Mouse (Mus musculus): ENCODE data around the gene Parp3.

The Parp3 gene

DNA sequence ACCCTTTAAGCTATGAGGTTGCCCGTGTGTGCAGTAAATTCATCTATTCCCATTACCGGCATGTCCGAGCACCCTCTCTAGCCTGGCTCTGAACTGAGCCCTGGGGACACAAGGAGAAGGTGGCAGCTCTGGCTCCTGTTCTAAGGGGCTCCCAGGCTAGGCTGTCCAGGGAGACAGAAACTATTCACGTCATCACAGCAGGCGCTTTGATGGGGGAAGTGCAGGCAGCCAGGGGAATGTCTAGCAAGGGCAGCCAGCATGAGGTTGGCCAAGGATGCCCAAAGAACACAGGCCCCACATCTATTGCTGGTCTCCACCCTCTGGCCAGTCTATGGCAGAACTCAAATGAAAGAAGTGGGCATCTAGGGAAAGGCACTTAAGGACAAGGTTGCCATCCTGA is 18.8 kb downstream of the Parp3 start:
- DNase-seq (ENCODE audit: inconsistent age in 2 of 2, low spot score in 1 of 2): no peak

DNA sequence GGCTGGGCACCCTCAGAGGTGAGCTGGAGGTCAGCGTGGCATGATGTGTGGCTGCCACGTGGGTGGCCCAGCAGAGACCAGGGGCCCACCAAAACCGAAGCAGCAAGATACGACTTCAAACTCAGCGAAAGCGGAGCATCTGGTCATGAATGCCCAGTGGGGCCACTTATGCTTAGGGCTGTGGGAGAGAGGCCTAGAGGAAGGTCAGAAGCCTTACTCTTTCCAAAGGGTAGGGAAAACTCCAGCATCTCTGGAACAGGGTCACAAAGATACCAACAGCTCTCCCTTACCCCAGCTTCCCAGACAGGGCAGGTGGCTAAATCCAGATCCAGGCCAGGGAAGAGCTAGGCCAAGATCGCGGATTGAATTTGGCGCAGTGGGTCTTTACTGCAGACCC is 19.6 kb downstream of the Parp3 start:
- no peak for DNase-seq (ENCODE audit: inconsistent age in 2 of 2, low spot score in 1 of 2)

DNA sequence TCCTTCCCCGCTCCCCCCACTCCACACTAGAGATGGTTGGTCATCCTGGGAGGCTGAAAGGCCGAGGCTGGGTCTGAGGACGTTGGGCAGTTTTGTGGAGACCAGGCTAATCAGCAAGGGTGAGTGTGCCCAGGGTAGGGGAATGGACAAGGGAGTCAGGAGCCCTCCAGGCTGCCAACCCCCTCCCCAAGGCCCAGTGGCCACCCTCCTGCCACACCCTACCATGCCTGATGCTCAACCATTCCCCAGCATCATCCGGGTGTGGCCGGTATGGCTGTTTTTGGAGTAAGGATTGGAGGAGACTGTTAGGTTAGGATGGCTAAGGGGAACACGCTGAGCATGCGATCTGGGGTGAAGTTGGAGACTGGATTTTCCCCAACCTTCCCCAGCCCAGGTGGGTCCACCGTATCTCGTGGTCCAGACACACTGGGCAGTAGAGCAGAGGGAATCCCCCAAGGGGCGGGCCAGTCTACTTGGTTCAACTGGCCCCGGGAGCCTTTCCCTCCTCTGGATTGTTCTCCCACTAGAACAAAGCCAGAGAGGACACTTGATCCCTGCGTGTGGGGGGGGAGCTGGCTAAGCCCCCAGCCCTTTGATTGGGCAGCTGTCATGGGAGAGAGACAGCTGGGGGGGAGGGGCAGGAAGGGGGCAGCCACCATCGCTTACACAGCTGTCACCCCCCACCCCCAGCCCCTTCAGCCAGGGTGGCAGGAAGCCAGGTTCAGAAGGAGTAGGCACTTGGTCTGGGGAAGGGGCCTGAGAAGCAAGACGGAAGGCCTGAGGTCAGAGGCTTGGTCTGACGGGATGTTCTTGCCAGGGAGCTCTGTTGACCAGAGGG is 20.2 kb downstream of the Parp3 start:
- DNase-seq (ENCODE audit: inconsistent age in 2 of 2, low spot score in 1 of 2): no peak

GRCm38 (mm10) chr9:106454888-106455681 is 21.7 kb downstream of the Parp3 start:
- no peak for DNase-seq (ENCODE audit: inconsistent age in 2 of 2, low spot score in 1 of 2)

DNA sequence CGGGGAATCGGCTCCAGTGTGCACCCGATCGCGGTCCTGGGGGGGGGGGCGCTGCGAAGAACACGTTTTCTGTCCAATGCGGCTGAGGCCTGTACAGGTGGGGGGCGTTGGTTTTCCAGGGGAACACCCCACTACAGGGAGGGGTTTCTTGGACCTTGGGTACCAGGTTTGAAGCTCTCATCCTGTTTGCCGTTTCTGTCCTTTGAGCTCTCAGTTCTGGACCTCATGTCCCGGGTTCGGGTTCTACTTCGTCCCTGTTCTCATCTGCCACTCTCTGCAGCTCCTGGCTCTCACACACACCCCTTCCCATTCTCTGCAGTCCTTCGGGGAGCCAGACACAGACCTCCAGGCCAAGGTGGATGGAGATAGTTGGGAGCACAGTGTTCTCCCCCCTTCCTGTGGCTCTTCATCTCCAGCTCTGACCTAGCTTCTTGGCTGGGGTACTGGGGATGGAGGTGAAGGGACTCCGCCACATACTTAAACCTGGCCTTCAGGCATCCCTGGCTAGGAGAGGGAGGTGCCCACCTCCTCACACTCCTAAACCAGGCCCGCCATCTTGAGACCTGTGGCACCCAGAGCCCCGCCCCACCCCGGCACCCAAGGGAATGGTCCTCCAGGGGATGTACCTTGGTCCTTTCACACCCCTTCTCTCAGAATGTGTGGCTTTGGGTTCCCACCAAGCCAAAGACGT is 22.5 kb downstream of the Parp3 start:
- DNase-seq (ENCODE audit: inconsistent age in 2 of 2, low spot score in 1 of 2): peak in 1 of 2 experiments; percentile 64

DNA sequence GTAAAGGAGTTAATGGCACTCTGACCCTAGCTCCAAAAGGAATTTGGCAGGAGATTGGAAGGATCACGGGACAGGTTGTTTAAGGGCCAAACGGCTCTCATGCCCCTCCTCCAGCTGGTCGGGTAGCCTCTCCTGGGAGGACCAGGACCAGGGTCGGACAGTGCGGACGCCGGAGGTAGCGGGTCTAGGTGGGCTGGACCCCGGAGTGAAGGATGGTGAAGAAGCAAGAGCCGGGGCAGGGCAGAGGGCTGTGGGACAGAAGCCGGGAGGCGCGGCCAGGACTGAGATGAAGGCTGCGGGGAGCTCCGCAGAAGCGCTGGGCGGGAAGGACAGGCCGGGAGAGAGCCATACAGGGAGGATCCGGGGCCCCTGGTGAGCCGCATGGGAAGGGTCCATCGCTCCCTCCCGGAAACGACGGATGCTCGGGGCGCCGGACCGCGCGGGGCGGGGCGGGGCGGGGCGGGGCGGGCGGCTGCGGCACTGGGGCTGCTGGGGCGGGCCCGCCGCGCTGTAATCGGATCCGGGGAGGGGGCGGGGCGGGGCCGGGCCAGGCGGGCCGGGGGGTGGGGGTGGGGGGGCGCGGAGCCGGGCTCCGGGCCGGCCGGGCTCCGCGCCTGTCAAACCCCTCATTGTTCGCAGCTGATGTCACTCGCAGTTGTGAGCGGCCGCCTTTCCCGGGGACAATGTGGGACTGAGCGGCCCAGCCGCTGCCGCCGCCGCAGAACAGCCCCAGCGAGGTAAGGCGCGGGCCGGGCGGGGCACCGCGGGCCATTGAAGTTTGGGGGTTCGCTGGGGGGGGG is 23.3 kb downstream of the Parp3 start, which contains the start of gene Pcbp4:
Gene Pcbp4, plus strand, starts transcription at position 21 of the 800 bp plus-strand sequence.
- peak; percentile 72 to 89 for DNase-seq (ENCODE audit: inconsistent age in 2 of 2, low spot score in 1 of 2)

DNA sequence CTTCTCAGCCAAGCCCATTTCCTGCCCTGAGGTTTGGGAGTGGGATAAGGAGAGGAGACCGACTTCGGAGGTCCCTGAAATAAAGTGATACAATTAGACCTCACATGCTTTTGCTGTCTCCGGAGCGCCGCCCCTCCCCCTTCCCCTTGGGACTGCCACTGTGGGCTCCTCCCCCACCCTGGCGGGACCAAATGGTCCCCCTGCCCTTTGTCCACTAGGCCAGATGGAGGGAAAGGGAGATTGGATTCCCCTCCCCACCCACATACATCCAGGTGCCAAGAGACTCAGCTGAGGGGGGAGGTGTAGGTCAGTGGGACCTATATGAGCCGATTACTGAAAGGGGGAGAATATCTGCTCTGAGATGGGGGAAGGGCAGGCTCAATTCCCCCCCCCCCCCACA is 23.9 kb downstream of the Parp3 start:
- peak; percentile 52 to 65 for DNase-seq (ENCODE audit: inconsistent age in 2 of 2, low spot score in 1 of 2)

GRCm38 (mm10) chr9:106452351-106452750 is 24.4 kb downstream of the Parp3 start:
- no peak for DNase-seq (ENCODE audit: inconsistent age in 2 of 2, low spot score in 1 of 2)

GRCm38 (mm10) chr9:106451899-106452298 is 24.9 kb downstream of the Parp3 start:
- DNase-seq (ENCODE audit: inconsistent age in 2 of 2, low spot score in 1 of 2): no peak

- DNase-seq (ENCODE audit: inconsistent age in 2 of 2, low spot score in 1 of 2): no peak
These were observed 25.5 kb downstream of the Parp3 start for GRCm38 (mm10) chr9:106451298-106451697.

DNA sequence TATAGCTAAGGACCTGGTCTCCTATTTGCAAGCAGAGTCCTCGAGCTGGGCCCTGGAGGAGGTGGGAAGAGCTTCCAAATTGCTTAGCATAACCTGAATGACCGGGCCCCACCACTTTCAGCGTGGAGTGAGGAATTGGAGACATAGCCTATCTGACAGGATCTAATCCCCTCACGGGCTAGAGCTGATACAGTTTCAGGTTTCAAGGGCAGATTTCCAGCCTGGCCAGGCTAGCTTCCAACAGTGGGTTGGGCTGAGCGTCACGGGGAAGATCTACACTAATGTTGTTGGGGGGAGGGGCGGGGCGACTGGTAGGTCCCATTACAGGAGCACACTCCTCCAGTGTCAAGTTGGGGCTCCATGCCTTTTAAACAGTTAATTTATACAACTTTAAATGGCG is 26.1 kb downstream of the Parp3 start:
- DNase-seq (ENCODE audit: inconsistent age in 2 of 2, low spot score in 1 of 2): peak; percentile 70 to 89

DNA sequence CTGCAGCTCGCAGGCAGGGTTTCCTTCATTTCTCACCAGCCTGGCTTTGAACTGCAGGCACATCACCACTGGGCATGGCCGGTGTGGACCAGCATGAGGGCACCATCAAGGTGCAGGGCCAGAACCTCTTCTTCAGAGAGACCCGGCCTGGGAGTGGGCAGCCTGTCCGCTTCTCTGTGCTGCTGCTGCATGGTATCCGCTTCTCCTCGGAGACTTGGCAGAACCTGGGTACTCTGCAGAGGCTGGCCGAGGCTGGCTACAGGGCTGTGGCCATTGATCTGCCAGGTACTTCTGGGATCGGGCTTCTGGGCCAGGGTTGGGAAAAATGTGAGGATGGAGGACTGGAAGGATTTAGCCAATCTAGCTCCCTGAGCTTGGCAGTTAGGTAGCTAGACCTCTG is 26.8 kb downstream of the Parp3 start:
- DNase-seq (ENCODE audit: inconsistent age in 2 of 2, low spot score in 1 of 2): no peak

GRCm38 (mm10) chr9:106448498-106449031 is 28.2 kb downstream of the Parp3 start:
- DNase-seq (ENCODE audit: inconsistent age in 2 of 2, low spot score in 1 of 2): peak; percentile 86 to 95

DNA sequence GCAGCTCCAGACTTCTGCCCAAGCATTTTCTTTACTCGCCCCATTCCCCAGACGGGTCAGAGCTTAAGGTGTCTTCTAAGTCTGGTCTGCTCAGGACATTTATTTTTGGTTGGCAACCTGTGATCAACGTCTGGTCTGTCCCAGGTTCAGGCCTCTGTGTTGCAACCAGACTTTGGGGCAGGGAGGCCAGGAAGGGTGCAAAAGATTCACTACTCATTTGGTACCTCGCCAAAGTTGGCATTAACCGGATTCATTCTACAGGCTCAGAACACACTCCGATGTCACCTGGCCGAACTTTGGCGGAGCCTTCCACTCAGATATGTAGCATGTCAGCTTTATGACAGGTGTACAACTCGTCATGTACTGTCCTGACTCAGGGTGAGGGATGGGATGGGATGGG is 28.8 kb downstream of the Parp3 start:
- no peak for DNase-seq (ENCODE audit: inconsistent age in 2 of 2, low spot score in 1 of 2)

- peak; percentile 97 to 98 for DNase-seq (ENCODE audit: inconsistent age in 2 of 2, low spot score in 1 of 2)
These were observed 29.4 kb downstream of the Parp3 start, which contains the start of the genes Abhd14b and Abhd14a for GRCm38 (mm10) chr9:106447348-106447747. Gene Abhd14b, plus strand, starts transcription at chr9:106447459. Gene Abhd14a, minus strand, starts transcription at chr9:106447678.

GRCm38 (mm10) chr9:106444836-106445235 is 31.9 kb downstream of the Parp3 start:
- DNase-seq (ENCODE audit: inconsistent age in 2 of 2, low spot score in 1 of 2): no peak

GRCm38 (mm10) chr9:106442680-106443079 is 34.1 kb downstream of the Parp3 start:
- DNase-seq (ENCODE audit: inconsistent age in 2 of 2, low spot score in 1 of 2): no peak

DNA sequence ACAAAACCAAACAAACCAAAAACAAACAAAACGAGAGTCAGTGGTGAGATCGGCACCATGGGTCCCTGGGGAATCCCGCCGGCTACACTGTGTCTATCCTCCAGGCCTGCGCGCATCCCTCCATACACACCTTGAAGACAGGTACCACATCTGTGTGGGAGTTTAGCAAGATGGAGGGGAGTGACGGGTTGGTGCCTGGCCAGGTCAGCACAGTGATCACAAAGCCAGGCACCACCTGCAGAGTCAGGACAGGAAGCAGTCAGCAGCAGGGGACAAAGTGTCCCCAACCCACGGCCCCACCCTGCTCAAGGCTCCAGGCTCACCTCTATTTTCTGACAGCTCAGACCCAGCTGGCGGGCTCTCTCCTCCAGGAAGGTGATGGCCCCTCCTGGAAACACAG is 40.2 kb downstream of the Parp3 start:
- no peak for DNase-seq (ENCODE audit: inconsistent age in 2 of 2, low spot score in 1 of 2)

GRCm38 (mm10) chr9:106433389-106433788 is 43.4 kb downstream of the Parp3 start:
- DNase-seq (ENCODE audit: inconsistent age in 2 of 2, low spot score in 1 of 2): no peak

GRCm38 (mm10) chr9:106430015-106430264 is 46.8 kb downstream of the Parp3 start:
- no peak for DNase-seq (ENCODE audit: inconsistent age in 2 of 2, low spot score in 1 of 2)
